Mouse (Mus musculus) lung, postnatal 0 days (tissue): ENCODE measurements around the gene Plcb1.

Experiments used
- CTCF ChIP-seq: IDR thresholded peaks from 2 replicates; pipeline ENCODE4 v1.5.1; 2016; ENCODE audit warnings: antibody characterized with exemption, mild to moderate bottlenecking
- EP300 ChIP-seq: IDR thresholded peaks from 2 replicates; pipeline ENCODE4 v1.6.1; 2016; ENCODE audit warnings: antibody characterized with exemption, mild to moderate bottlenecking, control low read depth

GRCm38 (mm10) chr2:135302483-135302882 lies 516.6 kb downstream of the Plcb1 start:
- TF ChIP-seq CTCF = no peak
- TF ChIP-seq EP300 = no peak
